Mouse (Mus musculus): ENCODE results near the gene Mitf.

GRCm38 (mm10) chr6:97901561-97901960 is 94.7 kb downstream of the Mitf start:
- TF ChIP-seq CTCF (IDR thresholded peaks at IDR 0.05; ENCODE audit: low read depth) (no peak), EP300 (IDR thresholded peaks at IDR 0.05; ENCODE audit: low read depth) (no peak)
